Mouse (Mus musculus) ES-E14 (cell line): ENCODE measurements around the gene Inf2.

Experiments
- CHD2 ChIP-seq: IDR thresholded peaks from 2 replicates; pipeline ENCODE4 v1.6.1; 2014; ENCODE audit warnings: mild to moderate bottlenecking, low read depth, low read length, inconsistent platforms
- ZC3H11A ChIP-seq: IDR thresholded peaks from 2 replicates; pipeline ENCODE4 v1.6.1; 2012; ENCODE audit warnings: low read depth, mild to moderate bottlenecking, inconsistent platforms, low read length, borderline replicate concordance
- ZNF384 ChIP-seq: IDR thresholded peaks from 2 replicates; pipeline ENCODE4 v1.6.1; 2012; ENCODE audit warnings: low read depth, low read length, inconsistent platforms

DNA sequence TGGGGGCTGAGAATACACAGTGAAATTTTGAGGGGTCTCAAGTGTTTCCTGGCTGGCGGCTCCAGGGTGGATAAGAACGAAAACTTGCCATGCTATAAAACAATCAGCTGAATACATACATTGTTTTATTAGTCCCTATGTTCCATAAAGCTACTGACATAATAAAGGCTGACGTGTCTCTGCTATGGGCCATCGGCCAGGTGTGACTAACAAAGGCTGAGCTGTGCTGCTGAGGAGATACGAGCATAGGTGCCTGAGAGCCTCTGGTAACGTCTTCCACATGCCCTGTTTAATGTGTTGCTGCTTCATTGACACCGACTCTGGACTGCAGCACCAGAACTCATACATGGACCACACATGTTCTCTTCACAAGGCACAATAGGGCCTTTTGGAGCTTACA is 3.6 kb upstream of the Inf2 start:
- no peak for TF ChIP-seq ZC3H11A
- no peak for TF ChIP-seq ZNF384
- no peak for TF ChIP-seq CHD2
